Mouse (Mus musculus) forebrain, postnatal 0 days (tissue): ENCODE results near the gene Bsn. TPM values are rescaled to one million over a fixed set of nuclear protein-coding genes. Genes with fewer than 3 reads are reported as not detected.

Experiments
- ATAC-seq: fragments of 200-750 bp; cut with Nextera tagmentation; 2 replicates; pipeline ENCODE4 v1.8.0; 2017; ENCODE audit warnings: mild to moderate bottlenecking, moderate library complexity
- DNase-seq: peaks from one replicate; pipeline ENCODE4 v3.0.0-alpha.2; 2015
- H3K27ac ChIP-seq: fragments of 300-500 bp; sonication (generic); 2 replicates; pipeline ENCODE4 v1.5.1; 2014; ENCODE audit warnings: low read depth, mild to moderate bottlenecking, antibody characterized with exemption, low read length, moderate library complexity, mixed read lengths
- H3K27me3 ChIP-seq: fragments of 300-500 bp; sonication (generic); 2 replicates; pipeline ENCODE4 v1.6.1; 2014; ENCODE audit warnings: mild to moderate bottlenecking, low read length, mixed read lengths; ENCODE audit not compliant: insufficient read depth
- H3K36me3 ChIP-seq: fragments of 300-500 bp; sonication (generic); 2 replicates; pipeline ENCODE4 v1.6.1; 2014; ENCODE audit warnings: mild to moderate bottlenecking, moderate library complexity; ENCODE audit not compliant: insufficient read depth
- H3K4me1 ChIP-seq: fragments of 300-500 bp; sonication (generic); 2 replicates; pipeline ENCODE4 v1.6.1; 2014; ENCODE audit warnings: antibody characterized with exemption; ENCODE audit not compliant: insufficient read depth
- H3K4me2 ChIP-seq: fragments of 300-500 bp; sonication (generic); 2 replicates; pipeline ENCODE4 v1.6.1; 2014; ENCODE audit warnings: low read depth, mild to moderate bottlenecking, moderate library complexity
- H3K4me3 ChIP-seq: fragments of 300-500 bp; sonication (generic); 2 replicates; pipeline ENCODE4 v1.5.1; 2014; ENCODE audit warnings: low read depth, low read length, mixed read lengths
- H3K9ac ChIP-seq: fragments of 300-500 bp; sonication (generic); 2 replicates; pipeline ENCODE4 v1.6.1; 2014; ENCODE audit warnings: mild to moderate bottlenecking
- H3K9me3 ChIP-seq: fragments of 300-500 bp; sonication (generic); 2 replicates; pipeline ENCODE4 v1.6.1; 2016; ENCODE audit warnings: low read length
- CTCF ChIP-seq: sonication (generic); IDR thresholded peaks from 2 replicates; pipeline ENCODE4 v1.5.1; 2016; ENCODE audit warnings: antibody characterized with exemption, control low read depth, low read depth
- WGBS: fragments of 180-500 bp; shearing (Covaris S2); extraction: QIAGEN DNeasy Blood & Tissue Kit; methylation state at CpG from one replicate; pipeline ENCODE4 v1.1.7; 2014; 5-methylcytosine and 5-hydroxymethylcytosine counted together
- polyA plus RNA-seq: library from polyadenylated mRNA; unstranded; fragments of >200 nt; fragmentation: Nextera tagmentation; extraction: Ambion mirVana; gene quantifications from 2 replicates; pipeline ENCODE4 v1.2.1, GENCODE M21; 2015
- total RNA-seq: library from RNA; depleted of rRNA; stranded (reverse); fragments of >200 nt; gene quantifications from 2 replicates; pipeline ENCODE4 v1.2.3, GENCODE M21; 2014

Bsn gene
- total and polyA plus RNA-seq, 2 experiments from 2014 or later: 5.5 to 34.1 TPM

DNA sequence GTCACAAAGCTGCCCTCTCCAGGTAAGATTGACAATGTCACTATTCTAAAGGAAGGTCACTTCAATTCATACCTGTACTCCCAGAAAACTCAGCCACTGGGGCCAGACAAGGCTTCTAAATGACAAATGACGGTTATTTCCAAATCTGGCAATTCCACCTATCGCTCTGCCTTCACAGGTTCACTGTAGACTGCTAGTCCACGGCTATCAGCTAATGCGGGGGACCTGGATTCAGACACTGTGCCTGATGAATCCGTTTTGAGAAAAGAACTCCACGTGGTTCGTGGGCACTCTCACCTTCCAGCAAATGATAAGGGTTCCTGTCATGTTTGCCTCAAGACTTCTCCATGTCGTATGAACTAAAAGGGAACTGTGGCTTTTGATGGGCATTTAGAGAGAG is 4.4 kb downstream of the Bsn start:
- WGBS: 84% methylated on average over 8 of the region's 8 CpGs
- Histone ChIP-seq H3K36me3 (no peaks in the 10 kb centered on the region), H3K4me2 (no peak overlapping the region), H3K9me3 (no peaks in the 10 kb centered on the region), H3K4me1 (peaks cover 8% of the 10 kb centered on the region; the same call in 1 of the 2 replicates), H3K9ac (no peak overlapping the region), H3K27ac (no peak overlapping the region), H3K4me3 (no peak overlapping the region), H3K27me3 (no peaks in the 10 kb centered on the region)
- ATAC-seq (no peak), DNase-seq (no peak)
- no peak for TF ChIP-seq CTCF

DNA sequence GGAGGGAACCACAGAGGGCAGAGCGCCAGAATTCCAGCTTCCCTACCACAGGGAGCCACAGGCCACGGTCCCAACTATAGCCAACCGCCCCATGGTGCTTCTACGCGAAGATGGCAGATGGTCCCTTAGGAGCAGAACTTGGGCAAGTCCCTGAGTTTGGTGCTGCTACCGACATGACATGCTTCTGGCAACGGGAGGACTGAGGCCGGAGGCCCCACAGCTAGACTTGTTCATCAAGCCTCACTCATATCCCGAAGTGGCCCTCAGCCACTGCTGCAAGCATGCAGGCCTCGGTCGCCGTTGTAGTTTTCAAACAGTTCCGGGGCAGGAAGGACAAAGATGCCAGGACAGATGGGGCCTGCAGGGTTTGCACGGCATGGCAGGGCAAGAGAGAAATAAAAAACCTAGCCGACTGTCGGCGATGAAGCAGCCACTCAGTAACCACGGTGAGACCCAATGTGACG is 6.6 kb downstream of the Bsn start:
- DNase-seq (no peak), ATAC-seq (no peak)
- WGBS: 90% methylated on average over 19 of the region's 19 CpGs
- Histone ChIP-seq H3K9ac (no peak overlapping the region), H3K4me2 (no peak overlapping the region), H3K9me3 (no peaks in the 10 kb centered on the region), H3K36me3 (no peaks in the 10 kb centered on the region), H3K4me3 (no peak overlapping the region), H3K27ac (no peak overlapping the region), H3K27me3 (no peaks in the 10 kb centered on the region), H3K4me1 (0 out of 2 replicates have a peak, but pooled peaks cover 4% of the 10 kb centered on the region)
- no peak for TF ChIP-seq CTCF

DNA sequence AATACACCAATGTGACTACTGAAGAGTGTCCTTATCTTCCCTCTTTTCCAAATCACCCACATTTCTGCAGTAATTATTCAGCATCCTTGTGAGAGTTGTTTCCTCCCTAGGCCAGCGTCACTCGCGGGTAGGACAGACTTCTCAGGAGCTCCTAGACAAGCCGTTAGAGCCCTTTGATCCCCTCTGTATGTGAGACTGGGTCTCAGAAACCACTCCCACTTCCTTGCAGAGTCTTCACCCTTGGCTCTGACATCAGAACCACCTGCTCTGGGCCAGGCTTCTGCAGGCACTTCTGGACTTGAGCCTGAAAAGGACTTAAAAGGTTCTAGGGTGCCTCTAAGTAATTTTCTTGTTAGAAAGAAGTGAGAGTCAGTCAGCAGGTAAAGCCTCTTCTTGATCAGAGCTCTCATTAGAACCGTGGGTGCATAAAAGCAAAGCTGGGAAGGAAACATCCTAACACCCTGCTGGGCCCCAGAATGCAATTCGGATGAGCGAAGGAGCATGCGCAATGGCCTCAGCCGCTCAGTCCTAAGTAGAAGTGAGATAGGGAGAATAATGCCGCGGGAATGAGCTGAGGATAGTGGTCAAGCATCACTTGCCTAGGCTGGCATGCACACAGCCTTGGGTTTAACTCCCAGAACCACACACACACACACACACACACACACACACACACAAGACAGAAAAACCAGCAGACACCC is 7.2 kb downstream of the Bsn start:
- Histone ChIP-seq H3K4me1 (no peaks in the 10 kb centered on the region), H3K9ac (no peak overlapping the region), H3K9me3 (no peaks in the 10 kb centered on the region), H3K36me3 (no peaks in the 10 kb centered on the region), H3K4me3 (no peak overlapping the region), H3K4me2 (no peak overlapping the region), H3K27me3 (no peaks in the 10 kb centered on the region), H3K27ac (no peak overlapping the region)
- ATAC-seq: no peak
- WGBS: 66% methylated on average over 11 of the region's 11 CpGs
- TF ChIP-seq CTCF: no peak
- DNase-seq: no peak

DNA sequence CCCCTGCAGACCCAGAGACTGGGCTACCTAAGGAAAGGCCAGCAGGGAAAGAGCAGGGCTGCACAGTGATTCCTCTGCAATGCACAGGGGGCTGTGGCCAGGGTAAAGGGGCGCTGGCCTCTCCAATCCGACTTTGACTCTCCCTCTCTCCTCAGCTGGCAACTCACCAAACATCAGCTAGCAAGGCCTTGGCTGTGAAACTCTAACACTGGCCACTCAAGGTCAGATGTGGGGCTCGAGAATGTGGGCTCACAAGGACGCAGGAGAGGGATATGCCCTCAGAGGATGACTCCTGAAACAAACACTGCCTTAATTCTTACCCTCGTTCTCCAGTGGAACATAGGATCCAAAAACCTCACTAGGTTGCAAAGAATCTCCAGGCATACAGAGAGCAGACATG is 11.8 kb downstream of the Bsn start:
- TF ChIP-seq CTCF: no peak
- DNase-seq (no peak), ATAC-seq (no peak)
- Histone ChIP-seq H3K27me3 (no peaks in the 10 kb centered on the region), H3K4me2 (no peak overlapping the region), H3K36me3 (no peaks in the 10 kb centered on the region), H3K4me3 (no peak overlapping the region), H3K9ac (no peak overlapping the region), H3K27ac (no peak overlapping the region), H3K9me3 (no peaks in the 10 kb centered on the region), H3K4me1 (no peaks in the 10 kb centered on the region)
- WGBS: 76% methylated on average over 5 of the region's 5 CpGs

DNA sequence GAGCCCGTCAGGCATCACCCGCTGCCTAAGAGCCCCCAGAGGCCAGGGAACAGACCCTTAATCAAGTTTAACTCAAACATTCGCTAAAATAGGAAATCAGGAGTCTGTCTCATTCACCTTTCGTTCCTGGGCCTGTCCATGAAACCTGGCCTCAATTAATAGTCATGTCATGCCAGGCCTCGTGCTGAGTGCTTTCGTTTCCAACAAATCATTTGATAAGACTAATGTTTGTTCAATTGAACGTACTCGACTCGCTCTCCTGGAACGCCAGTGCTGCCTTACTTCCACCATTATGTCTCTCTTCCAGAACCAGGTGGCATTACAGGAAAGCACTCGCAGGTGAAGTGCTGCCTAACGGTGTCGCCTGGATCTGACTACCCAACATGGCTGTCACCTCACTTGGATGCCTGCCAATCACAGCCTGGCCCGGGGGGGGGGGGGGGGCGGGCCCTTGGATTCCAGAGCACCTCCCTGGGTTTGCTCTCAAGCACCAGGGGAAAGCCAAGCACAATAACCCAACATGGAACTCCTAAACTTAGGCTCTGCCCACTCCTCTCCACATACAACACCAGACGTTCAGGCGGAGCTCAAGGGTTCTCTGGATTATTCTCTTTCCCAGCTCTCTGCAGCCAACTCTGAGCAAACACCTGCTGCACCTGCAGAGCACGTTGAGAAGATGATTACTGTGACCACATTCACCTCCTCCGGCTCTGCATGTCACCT is 14.9 kb downstream of the Bsn start:
- DNase-seq (no peak), ATAC-seq (no peak)
- no peak overlapping the region for H3K27ac ChIP-seq
- no peak for TF ChIP-seq CTCF
- H3K27me3 ChIP-seq: no peaks in the 10 kb centered on the region
- WGBS: 72% methylated on average over 19 of the region's 19 CpGs
- no peak overlapping the region for H3K4me3 ChIP-seq
- no peaks in the 10 kb centered on the region for H3K9me3 ChIP-seq
- no peak overlapping the region for H3K4me2 ChIP-seq
- H3K9ac ChIP-seq: no peak overlapping the region
- H3K36me3 ChIP-seq: no peaks in the 10 kb centered on the region
- H3K4me1 ChIP-seq: no peaks in the 10 kb centered on the region

DNA sequence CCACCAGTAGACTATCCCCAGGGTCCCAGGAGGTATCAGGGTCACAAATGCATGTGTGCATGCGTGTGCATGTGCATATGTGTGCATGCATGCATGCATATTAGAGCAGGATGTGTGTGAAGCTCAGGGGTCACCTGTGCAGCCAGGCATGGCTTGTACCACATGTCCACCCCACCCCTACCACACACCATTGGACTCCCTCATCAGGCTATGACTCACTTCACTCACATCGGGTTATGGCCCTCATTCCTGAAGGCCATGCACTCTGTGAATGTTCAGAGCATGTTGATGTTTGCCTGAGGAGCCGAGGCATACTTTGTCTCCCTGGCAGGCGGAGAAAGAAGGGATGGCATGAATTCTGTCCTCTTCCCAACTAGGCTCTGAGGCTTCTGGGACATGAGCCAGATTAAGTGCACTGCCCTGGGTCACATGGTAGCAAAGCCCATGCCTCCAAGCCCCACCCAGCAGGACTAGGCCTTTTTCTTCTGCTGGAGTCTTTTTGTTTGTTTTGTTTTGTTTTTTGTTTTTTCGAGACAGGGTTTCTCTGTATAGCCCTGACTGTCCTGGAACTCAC is 17.3 kb downstream of the Bsn start:
- Histone ChIP-seq H3K36me3 (no peaks in the 10 kb centered on the region), H3K4me2 (no peak overlapping the region), H3K9ac (no peak overlapping the region), H3K27me3 (no peaks in the 10 kb centered on the region), H3K27ac (no peak overlapping the region), H3K4me1 (no peaks in the 10 kb centered on the region), H3K4me3 (no peak overlapping the region), H3K9me3 (no peaks in the 10 kb centered on the region)
- TF ChIP-seq CTCF: no peak
- no peak for DNase-seq
- 65% methylated on average over 5 of the region's 5 CpGs for WGBS
- ATAC-seq: no peak

DNA sequence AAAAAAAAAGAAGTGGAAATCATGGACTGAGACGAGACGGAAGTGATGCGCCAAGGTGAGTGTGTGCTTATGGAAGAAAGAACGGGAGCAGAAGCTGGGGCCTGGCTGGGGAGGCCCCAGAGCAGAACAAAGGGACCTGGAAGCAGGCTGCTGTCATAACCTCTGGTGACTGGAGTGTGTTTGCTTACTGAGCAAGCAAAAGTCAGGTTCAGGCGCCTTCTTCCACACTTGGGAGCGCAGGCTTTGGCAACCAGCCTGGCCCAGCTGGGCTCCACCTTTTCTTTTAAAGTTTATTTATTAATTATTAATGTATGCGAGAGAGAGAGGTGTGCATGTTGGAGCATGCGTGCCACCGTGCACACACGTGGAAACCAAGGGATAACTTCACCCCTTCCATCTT is 20.4 kb downstream of the Bsn start:
- 77% methylated on average over 10 of the region's 10 CpGs for WGBS
- no peak for ATAC-seq
- H3K9ac ChIP-seq: no peak overlapping the region

More for the DNA sequence above, 20.4 kb downstream of the Bsn start:
- Histone ChIP-seq H3K36me3 (no peaks in the 10 kb centered on the region), H3K4me1 (no peaks in the 10 kb centered on the region), H3K27me3 (no peaks in the 10 kb centered on the region), H3K9me3 (no peaks in the 10 kb centered on the region), H3K4me2 (no peak overlapping the region), H3K27ac (no peak overlapping the region), H3K4me3 (no peak overlapping the region)
- no peak for TF ChIP-seq CTCF
- DNase-seq: no peak
